Mouse (Mus musculus) subcutaneous adipose tissue, adult 2 months (tissue): Measurements from ENCODE around the gene Gramd4. TPM values are rescaled to one million over a fixed set of nuclear protein-coding genes. Genes with fewer than 3 reads are reported as not detected.

Experiments used
- polyA plus RNA-seq: library from polyadenylated mRNA; depleted of rRNA; stranded (reverse); fragments of >200 nt; gene quantifications from 2 replicates; pipeline ENCODE4 v1.2.3, GENCODE M21; 2012; ENCODE audit warnings: low replicate concordance; rRNA removed

Gene Gramd4
- polyA plus RNA-seq, result 26.2 and 35.6 TPM in 2 replicates

GRCm38 (mm10) chr15:86057413-86057812 lies at the start of gene Gramd4:
Gene Gramd4 (plus strand): TSS chr15:86057695.

DNA sequence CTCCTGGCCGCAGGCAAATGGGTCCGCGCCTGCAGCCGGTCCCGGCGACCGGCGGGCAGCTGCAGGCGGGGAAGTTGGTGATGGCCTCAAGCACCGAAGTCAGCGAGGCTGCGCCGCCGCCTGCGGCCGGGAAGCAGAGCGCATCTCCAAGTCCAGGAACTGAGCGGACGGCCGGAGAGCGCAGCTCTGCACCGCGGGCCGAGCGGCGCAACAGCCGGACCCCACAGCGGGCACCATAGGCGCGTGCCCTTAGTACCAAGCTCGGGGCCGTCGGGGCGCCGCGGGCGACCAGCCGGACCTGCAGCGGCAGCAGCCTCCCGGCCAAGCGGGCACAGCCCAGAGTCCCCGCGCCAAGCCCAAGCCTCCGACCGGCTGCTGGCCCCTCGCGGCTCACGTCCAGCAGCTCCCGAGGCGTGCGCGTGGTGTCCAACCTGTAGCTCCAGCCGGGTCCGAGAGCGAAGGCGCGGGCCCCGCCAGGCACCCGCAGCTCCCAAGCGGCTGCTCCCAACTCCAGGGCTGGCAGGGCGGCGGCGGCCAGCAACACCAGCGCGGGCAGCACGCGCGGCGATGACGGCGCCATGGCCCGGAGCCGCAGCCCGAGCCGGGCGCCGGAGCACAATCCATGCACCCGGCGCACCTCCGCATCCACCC lies 24.2 kb upstream of the Gramd4 start, which contains the start of gene Celsr1:
Gene Celsr1 (minus strand): TSS at position 587 of the 651 bp plus-strand sequence.

GRCm38 (mm10) chr15:86185689-86186569 lies 128.4 kb downstream of the Gramd4 start, which contains the start of gene Cerk:
Gene Cerk (minus strand): TSS chr15:86186141.

Other genes starting within 250 kb of the Gramd4 start
- 39.6 and 77.1 TPM in 2 replicates for gene Cdpf1, start 246.0 kb upstream of the Gramd4 start, polyA plus RNA-seq
- gene Pkdrej, start 236.0 kb upstream of the Gramd4 start, polyA plus RNA-seq, result 0.06 and 1.2 TPM in 2 replicates
- 11.7 and 12.6 TPM in 2 replicates for gene Ttc38, start 225.4 kb upstream of the Gramd4 start, polyA plus RNA-seq
- gene Gtse1, start 197.9 kb upstream of the Gramd4 start, polyA plus RNA-seq, result 2.2 and 5.8 TPM in 2 replicates
- 27.9 and 49.0 TPM in 2 replicates for gene Trmu, start 178.4 kb upstream of the Gramd4 start, polyA plus RNA-seq
- 0.69 and 9.4 TPM in 2 replicates for gene Celsr1, start 23.9 kb upstream of the Gramd4 start, polyA plus RNA-seq
- 21.8 and 33.9 TPM in 2 replicates for gene Cerk, start 128.4 kb downstream of the Gramd4 start, polyA plus RNA-seq
- 36.3 and 44.9 TPM in 2 replicates for gene Tbc1d22a, start 156.8 kb downstream of the Gramd4 start, polyA plus RNA-seq